Mouse (Mus musculus): Measurements from ENCODE around the gene Tma7.

The Tma7 gene

DNA sequence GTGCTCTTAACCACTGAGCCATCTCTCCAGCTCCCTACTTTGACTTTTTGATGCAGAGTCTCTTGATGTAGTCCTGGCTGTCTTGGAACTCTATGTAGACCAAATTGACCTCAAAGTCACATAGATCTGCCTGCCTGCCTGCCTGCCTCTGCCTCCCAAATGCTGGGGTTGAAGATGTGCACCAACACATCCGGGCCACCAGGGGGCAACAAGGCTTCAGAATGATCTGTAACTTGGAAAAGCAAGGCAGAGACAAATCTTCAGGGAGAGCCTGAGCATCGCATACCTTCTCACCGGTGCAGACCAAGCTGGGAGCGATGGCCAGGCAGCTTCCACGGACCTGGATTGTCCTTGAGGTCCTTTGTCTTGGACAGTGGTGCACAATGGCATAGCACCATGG, 36.1 kb downstream of the Tma7 start:
- DNase-seq (ENCODE audit: low read depth, low spot score), result no peak

GRCm38 (mm10) chr9:109041351-109041750, 41.0 kb downstream of the Tma7 start:
- no peak for DNase-seq (ENCODE audit: low read depth, low spot score)

DNA sequence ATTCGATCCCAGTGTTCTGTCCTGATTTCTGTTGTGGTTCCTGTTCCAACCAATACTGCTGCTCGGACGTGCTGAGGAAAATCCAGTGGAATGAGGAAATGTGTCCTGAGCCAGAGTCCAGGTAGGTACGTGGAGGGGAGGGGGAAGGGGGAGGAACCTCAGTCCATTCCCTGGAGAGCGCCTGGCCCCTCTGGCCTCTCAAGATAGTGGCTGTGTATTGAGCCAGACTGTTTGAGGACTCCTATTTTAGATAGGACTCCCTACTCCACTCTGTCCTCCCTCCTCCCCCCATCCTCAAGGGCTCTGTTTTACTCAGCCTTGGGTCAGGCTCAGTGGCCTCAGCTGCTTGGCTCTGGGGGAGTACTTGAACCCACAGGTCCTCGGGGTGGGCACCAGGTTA, 41.5 kb downstream of the Tma7 start:
- DNase-seq (ENCODE audit: low read depth, low spot score), result no peak

DNA sequence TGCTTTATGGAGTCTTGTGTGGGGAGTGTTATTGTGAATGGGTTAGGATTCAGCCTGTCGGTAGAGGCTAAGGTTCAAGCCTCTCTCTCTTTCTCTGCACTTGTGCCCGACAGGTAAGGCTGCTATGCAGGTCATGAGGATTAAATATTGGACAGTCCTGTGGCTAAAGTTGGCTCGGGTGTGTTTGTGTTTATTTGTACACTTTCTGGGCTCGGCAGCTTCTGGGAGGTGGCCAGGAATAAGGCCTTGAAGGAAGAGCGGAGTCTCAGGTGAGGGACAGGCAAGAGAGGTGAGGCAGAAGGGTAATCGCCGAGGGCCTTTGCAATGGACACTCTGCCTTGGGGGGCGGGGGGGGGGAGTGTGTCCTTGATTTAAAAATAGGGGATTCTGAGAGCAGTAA, 42.2 kb downstream of the Tma7 start:
- no peak for DNase-seq (ENCODE audit: low read depth, low spot score)

DNA sequence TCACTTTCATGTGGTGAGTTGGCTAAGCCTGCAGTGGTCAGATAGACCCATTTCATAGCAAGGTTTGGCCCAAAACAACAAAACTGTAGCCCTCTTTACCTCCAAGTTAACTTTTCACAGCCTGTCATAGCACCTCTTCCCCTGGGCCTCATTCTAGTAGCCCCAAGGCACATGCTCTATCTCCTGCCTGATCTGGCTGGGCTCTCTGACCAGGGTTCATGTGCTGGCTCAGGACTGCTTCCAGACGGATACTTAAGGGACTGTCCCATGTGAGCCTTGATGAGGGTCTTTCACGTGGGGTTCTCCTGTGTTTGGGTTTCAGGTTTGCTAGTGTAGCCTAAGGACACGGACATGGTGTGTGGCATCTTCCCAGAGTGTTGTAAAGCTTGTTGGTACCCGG, 42.7 kb downstream of the Tma7 start:
- no peak for DNase-seq (ENCODE audit: low read depth, low spot score)

DNA sequence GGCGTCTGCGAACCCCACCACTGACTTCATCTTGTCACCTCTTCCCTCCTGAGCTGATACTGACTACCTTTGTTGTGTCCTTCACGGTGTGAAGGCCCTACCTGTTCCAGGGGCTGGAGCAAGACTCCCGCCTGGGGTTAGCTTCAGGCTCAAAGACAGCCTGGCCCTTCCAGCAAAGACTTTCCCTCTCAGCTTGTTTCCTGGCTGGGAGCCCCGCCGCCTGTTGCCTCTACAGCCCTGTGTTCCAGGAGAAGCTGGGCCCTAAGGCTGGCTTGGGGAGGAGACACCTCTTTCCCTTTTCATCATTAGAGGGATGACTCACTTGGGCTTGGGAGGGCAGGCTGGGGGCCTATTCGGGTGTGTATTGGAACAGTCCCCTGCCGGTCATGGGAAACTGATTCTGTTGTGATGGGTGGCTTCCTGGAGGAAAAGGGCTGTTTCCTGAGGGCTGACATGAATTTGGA, 43.5 kb downstream of the Tma7 start:
- DNase-seq (ENCODE audit: low read depth, low spot score), result no peak

DNA sequence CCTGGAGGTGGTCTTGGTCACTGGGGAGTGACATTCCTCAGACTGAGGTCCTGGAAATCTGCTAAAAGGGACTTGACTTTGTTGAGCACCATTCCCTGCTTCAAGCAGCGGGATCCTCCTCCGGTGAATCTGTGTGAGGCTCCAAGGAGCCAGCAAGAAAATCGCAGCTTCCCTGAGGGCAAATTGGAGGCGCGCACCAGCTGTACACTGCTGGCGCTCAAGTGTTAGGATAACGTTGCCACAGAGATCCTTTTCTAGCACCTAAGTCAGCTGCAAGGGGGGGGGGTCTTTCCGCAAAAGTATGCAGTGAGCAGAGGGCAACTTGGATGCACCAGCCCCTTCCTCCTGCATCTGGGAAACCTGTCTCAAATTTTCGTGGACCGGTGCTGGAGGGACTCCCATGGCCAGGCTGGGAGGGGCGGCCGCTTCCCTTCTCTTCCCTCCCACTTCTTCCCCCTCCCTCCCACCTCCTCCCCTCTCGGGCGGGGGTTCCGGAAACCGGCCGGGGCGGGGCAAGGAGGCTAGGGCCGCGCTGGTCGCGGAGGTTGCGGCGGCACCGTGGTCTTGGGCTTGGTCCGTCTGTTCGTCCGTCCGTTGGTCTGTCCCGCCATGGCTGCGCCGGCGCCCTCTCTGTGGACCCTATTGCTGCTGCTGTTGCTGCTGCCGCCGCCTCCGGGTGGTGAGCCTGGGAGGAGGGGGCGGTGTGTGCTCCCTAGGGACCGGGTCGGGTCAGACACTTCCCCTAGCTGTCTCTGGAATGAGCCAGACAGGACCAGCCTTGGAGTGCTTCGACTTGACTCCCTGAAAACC, 44.1 kb downstream of the Tma7 start, which contains the start of gene Shisa5:
Shisa5 (plus strand) TSS at position 480 of the 810 bp plus-strand sequence.
- DNase-seq (ENCODE audit: low read depth, low spot score), result no peak

DNA sequence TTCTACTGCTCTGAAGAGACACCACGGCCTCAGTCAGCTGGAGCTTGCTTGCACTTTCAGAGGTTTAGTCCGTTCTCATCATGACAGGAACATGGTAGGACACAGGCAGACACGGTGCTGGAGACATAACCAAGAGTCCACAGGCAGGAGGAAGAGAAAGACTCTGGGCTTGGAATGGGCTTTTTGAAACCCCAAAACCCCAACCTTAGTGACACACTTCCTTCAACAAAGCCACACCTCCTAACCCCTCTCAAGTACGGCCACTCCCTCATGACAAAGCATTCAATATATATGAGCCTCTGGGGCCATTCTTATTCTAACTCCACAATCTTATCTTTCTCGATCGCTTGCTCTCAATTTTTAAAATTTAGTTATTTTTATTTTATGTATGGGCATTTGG, 50.0 kb downstream of the Tma7 start:
- DNase-seq (ENCODE audit: low read depth, low spot score), result no peak

GRCm38 (mm10) chr9:109031686-109032085, 50.7 kb downstream of the Tma7 start:
- DNase-seq (ENCODE audit: low read depth, low spot score), result no peak

DNA sequence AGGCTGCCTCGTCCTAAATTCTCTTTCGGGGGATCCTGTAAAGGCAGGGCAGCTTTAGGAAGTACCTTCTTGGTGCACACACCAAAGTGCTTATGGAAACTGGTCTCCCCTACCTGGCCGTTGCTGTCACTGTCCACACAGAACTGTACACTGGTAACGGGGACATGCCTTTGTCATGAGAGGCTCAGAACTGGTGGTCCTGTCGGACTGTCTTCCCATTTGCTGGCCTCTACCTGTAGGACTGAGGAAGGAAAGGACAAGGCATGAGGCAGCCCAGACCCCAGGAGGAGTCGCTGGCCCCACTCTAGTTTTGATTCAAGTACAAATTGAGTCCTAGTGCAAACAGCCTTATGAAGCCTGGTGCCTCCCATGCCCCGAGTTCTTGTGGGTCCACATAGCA, 51.4 kb downstream of the Tma7 start:
- no peak for DNase-seq (ENCODE audit: low read depth, low spot score)

DNA sequence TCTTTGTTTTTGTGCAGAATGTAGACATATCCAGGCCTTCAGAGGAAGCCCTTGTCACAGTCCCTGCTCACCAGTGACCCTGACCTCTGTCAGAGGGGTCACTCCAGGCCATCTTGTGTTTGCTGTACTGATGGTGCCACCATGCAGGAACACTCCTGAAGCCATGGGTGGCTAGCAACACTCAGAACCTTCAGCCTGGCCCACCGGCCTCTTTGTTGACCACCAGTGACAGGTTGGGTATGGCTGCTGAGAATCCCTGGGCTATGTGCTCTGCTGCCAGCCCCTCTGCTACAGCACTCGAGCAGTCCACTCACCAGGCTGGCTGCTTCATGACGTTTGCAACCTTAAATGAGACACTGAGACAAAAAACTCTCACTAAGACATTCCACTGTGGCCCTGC, 52.1 kb downstream of the Tma7 start:
- DNase-seq (ENCODE audit: low read depth, low spot score), result no peak

- DNase-seq (ENCODE audit: low read depth, low spot score), result no peak
Observed at GRCm38 (mm10) chr9:109028919-109029318, 53.5 kb downstream of the Tma7 start.

GRCm38 (mm10) chr9:109028421-109028820, 54.0 kb downstream of the Tma7 start:
- DNase-seq (ENCODE audit: low read depth, low spot score), result no peak

GRCm38 (mm10) chr9:109027521-109027920, 54.9 kb downstream of the Tma7 start:
- DNase-seq (ENCODE audit: low read depth, low spot score), result no peak

Data from retina, postnatal 7 days (tissue).